Mouse (Mus musculus) adrenal gland, postnatal 14 days (tissue): ENCODE measurements around the gene Bid. TPM values are rescaled to one million over a fixed set of nuclear protein-coding genes. Genes with fewer than 3 reads are reported as not detected.

Experiments
- DNase-seq: peaks from one replicate; pipeline ENCODE4 v3.0.0; 2021; ENCODE audit warnings: mixed read lengths
- long read RNA-seq, 2 experiments: library from polyadenylated mRNA; stranded (forward); transcript quantifications; one replicate each; pipeline ENCODE4 v2.0.0; 2021
- total RNA-seq: library from RNA; stranded (reverse); gene quantifications from 2 replicates; pipeline ENCODE4 v1.2.3, GENCODE M21; 2021

The Bid gene
- total RNA-seq: 4.7 and 7.5 TPM in 2 replicates
- long read RNA-seq, experiment 1, transcript Bid-201 (6 exons, 2,189 nt): major isoform, 20 of 29 reads
- long read RNA-seq, experiment 1, partial matches to known transcripts: 2 of 29 reads
- long read RNA-seq, experiment 1, other reads (novel, unspliced or antisense): 7 of 29 reads
- long read RNA-seq, experiment 2, transcript Bid-201 (6 exons, 2,189 nt): major isoform, 13 of 16 reads
- long read RNA-seq, experiment 2, partial matches to known transcripts: 0 of 16 reads
- long read RNA-seq, experiment 2, other reads (novel, unspliced or antisense): 3 of 16 reads

DNA sequence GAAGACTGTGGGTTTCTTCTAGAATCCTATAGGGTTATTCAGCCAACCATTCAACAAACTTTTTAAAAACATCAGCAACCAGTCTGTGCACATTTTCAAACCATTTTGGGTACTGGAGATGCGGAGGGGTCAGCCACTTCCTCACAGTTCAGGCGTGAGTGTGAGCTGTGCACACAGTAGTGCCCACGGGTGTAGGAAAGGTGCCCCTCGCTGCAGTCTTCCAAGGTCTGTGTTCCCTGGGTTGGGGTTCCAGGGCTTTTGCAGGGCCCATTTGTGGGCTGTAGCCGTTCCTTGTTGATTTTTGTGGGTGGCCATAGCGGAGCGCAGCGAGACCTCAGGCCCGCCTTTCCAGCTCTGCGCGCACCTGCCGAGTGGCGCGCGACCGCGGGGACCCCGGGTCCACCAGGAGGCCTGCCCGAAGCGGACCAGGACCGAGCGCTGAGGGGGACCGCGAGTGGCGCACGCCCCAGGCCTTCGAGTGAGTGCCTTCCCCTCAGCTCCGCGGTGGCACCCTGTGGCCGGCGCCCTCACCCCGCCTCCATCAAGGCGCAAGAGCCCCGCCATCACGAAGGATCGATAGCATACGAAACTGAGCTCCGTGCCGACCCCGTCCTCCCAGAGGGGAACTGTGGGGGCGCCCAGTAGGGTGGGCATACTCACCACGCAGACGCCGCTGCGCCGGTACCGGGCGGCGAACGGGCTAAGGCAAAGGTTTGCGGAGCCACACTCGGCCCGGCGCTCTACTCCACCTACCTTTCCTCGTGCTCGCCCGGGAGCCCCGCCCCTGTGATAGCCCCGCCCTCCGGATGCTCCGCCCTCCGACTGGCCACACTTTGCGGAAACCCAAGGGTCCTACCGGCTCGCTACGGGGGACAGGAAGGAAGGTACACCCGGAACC is at the start of gene Bid:
TSS of gene Bid (minus strand) at position 780 of the 898 bp plus-strand sequence.
- DNase-seq: peak; percentile 96

- DNase-seq: no peak
Observed at GRCm38 (mm10) chr6:120965814-120966213, 49.2 kb upstream of the Bid start.

GRCm38 (mm10) chr6:120964179-120964578 is 47.5 kb upstream of the Bid start:
- DNase-seq: no peak

- DNase-seq: no peak
Observed at GRCm38 (mm10) chr6:120960338-120961030, 43.8 kb upstream of the Bid start.

DNA sequence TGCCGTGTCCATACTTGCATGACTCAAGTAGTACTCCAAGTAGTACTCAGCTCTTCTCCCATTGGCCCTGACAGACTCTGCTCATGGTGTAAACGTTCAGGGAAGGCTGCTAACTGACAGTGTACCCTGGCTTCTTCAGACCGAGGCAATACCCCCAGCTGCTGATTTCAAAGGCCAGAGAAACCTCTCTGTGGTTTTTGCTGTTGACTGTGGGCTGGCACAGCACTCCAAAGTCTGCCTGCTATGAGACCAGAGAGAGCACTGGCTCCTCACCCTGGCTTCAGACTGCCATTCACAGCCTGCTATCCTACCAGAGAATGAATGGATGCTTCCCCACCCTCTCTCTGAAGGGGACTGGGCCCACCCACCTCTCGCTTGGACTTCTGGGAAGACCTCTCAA is 40.7 kb upstream of the Bid start:
- DNase-seq: no peak

- no peak for DNase-seq
Observed at GRCm38 (mm10) chr6:120956259-120957161, 39.9 kb upstream of the Bid start.

- DNase-seq: no peak
Observed at GRCm38 (mm10) chr6:120955215-120955614, 38.6 kb upstream of the Bid start.

GRCm38 (mm10) chr6:120954241-120954640 is 37.6 kb upstream of the Bid start:
- no peak for DNase-seq

DNA sequence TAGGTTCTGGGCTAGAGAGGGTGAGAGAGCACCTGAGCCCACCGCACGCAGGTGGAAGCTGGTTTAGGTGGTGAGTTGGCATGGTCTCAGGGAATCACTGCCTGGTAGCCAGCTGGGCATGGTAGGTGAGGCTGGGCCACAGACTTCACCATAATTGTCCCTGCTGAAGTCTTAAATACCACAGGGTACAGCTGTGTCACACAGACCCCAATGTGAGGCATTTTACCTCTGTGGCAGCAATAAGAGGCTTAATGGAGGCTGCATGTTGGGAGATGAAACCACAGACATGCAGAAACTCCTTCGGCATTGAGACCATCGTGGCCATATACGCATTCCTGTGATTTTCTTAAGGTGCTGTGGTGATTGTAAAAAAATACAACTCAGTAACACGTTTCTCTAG is 35.8 kb upstream of the Bid start:
- DNase-seq: no peak

- no peak for DNase-seq
Observed at GRCm38 (mm10) chr6:120951311-120951710, 34.7 kb upstream of the Bid start.

DNA sequence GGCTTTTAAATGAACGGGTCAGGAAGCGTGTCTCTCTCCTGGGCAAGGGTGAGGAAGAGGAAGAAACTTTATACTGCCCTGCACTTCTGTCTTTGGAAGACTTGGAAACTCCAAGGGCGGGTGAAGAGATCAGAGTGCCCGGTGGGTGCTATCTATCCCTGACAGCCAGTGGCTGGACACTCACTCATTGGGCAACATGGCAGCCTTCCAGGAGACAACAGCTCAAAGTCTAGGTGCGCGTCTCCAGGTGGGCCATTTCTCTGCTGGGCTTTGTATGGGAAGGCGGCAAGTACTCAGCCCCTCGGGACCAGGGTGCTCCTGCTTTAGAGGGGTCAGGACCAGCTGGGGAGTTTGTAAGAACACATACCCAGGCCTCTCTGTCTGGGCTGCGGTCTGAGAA is 28.9 kb upstream of the Bid start:
- no peak for DNase-seq

- no peak for DNase-seq
Observed at GRCm38 (mm10) chr6:120943964-120944363, 27.3 kb upstream of the Bid start.

DNA sequence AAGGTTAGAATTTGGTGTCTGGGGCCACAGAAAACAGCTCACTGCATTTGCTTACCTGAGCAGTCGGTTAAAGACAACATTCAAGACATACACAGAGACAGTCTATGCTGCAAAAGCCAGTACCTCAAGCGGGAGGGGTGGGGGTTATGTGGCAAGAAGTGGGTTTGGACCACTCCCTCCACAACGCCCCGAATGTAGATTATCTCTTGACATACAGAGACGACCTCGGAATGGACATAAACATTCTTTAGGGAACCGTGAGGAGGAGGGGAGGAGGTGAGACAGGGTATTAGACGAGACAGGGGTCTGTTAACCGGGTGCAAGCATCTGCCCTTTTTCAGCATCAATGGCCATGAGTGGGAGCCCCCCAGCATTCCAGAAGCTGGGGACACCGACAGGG is 26.9 kb upstream of the Bid start:
- DNase-seq: no peak

DNA sequence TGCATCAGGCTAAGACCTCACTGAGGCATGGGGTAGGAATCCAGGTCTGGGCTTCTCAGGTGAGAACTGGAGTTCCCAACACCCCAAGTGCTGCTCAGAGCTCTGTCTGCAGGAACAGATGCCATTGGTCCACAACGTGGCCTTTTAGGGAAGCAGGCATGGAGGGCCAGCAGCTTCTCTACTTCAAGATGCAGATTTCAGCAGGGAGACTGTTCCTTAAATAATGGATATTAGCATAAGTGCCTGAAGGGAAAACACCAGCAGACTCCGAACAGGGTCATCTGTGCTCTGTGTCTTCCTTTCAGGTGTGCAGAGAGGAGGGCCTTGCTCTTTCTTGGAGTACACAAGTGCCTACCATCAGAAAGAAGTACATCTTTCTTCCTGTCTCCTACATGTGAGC is 26.4 kb upstream of the Bid start:
- DNase-seq: no peak

DNA sequence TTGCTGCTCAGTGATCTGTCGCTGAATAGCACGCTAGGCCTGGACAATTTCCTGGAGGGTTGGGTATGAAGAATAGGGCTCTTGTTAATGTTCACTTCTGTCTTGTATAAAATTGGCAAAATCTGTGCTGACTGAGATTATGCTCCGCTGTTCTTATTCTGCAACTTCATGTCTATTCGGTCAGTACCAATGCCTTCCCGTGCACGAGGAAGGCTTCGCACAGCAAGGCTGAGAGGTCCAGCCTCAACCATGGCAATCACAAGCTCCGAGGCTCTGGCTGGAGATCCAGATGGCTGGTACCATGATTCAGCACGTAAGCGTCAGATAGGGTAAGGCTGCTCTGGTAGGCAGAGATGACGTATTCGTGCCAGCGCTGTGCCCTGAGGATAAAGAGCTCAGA is 24.9 kb upstream of the Bid start:
- DNase-seq: no peak

GRCm38 (mm10) chr6:120941084-120941481 is 24.4 kb upstream of the Bid start:
- DNase-seq: no peak

DNA sequence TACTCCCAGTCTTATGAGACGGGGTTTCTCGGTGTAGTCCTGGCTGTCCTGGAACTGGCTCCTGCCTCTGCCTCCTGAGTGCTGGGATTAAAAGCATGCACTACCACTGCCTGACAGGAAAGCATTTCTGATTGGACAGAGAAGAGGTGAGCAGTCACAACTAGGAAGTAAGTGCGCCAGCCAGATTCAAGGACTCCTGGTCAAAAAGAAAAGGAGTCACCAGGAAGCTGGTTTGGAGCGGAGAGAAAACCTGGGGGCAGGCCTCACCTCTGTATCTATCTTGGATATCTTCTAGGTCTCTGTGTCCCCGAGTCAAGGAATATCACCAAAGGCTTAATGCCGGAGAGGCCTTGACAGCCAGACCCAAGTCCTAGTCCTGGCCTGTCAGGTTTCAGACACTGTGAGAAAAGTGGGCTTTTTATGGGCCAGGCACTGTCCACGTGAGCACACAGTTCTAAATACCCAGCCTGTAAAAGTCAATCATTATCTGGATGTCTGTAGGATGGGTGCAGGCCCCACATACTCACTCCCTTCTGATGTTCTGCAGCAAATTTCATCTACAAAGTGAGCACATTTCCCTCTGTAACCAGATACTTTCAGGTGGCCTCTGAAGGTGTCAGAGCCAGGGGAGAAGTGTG is 23.9 kb upstream of the Bid start:
- DNase-seq: no peak

DNA sequence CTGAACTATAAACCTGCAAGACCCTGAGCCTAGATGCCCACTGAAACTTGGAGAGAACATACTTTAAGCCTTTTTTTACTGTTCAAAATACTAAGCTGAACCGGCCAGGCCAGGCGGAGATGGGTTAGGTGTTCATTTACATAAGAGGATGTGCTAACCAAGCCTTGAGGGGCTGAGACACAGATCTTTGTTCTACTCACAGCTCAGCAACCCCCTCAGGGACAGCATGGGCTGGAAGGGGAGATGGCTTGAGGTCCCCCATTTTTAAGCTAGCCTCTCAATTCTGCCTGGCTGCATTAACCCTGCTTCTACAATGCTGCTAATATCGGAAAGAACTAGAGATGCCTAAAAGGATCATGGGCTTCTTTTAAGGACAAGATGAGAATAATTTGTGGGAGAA is 23.1 kb upstream of the Bid start:
- DNase-seq: no peak

DNA sequence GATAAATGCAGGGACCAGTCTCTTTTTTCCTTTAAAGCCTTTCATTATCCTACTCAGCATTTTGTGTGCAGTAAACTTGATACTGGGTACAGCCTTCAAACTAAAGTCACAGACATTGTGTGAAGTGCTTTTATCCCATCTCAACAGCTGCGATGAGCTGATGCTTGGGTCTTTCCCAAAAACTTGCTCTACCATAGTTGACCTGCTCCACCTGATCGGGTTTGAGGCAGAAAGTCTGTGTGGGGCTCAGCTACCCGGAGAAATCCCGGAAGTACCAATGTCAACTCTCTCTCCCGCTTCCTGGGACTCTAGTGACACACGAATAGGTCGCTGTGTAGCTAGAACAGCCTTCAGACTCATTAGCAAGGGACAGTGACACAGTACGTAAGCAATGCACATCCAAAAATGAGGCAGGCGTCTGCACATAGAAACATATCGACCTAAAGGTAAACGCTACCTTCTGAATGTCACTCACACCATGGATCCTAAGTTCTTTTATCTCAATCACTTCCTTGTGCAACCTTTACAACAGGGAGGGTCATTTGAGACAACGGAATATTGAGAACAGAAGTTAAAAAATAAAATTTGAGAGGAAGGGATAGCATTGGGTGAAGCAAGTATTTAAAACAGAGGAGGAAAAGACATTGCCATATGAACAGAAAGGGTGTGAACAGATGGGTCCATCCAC is 22.3 kb upstream of the Bid start:
- DNase-seq: no peak

GRCm38 (mm10) chr6:120937999-120938608 is 21.5 kb upstream of the Bid start:
- DNase-seq: no peak
